Mouse (Mus musculus) intestine, postnatal 0 days (tissue): ENCODE data around the gene Nos1ap. TPM values are rescaled to one million over a fixed set of nuclear protein-coding genes. Genes with fewer than 3 reads are reported as not detected.
A peak's percentile ranks its signal among the peaks of the same experiment; 100 is the strongest.

Source experiments
- ATAC-seq: fragments of 200-750 bp; cut with Nextera tagmentation; 2 replicates; pipeline ENCODE4 v1.8.0; 2017; ENCODE audit warnings: mild to moderate bottlenecking, moderate TSS enrichment, moderate library complexity
- H3K27ac ChIP-seq: fragments of 300-500 bp; sonication (generic); 2 replicates; pipeline ENCODE4 v1.5.1; 2014; ENCODE audit warnings: mild to moderate bottlenecking, low read depth, low read length, moderate library complexity
- H3K27me3 ChIP-seq: fragments of 300-500 bp; sonication (generic); replicated peaks from 2 replicates; pipeline ENCODE4 v1.6.1; 2014; ENCODE audit warnings: low read length, mixed read lengths; ENCODE audit not compliant: control insufficient read depth, insufficient read depth
- H3K36me3 ChIP-seq: fragments of 300-500 bp; sonication (generic); 2 replicates; pipeline ENCODE4 v1.6.1; 2014; ENCODE audit warnings: mild to moderate bottlenecking, moderate library complexity; ENCODE audit not compliant: control insufficient read depth, insufficient read depth
- H3K4me1 ChIP-seq: fragments of 300-500 bp; sonication (generic); replicated peaks from 2 replicates; pipeline ENCODE4 v1.6.1; 2014; ENCODE audit warnings: antibody characterized with exemption, low read length, mixed read lengths; ENCODE audit not compliant: control insufficient read depth, insufficient read depth
- H3K4me2 ChIP-seq: fragments of 300-500 bp; sonication (generic); replicated peaks from 2 replicates; pipeline ENCODE4 v1.6.1; 2014; ENCODE audit warnings: low read depth, mild to moderate bottlenecking, moderate library complexity
- H3K4me3 ChIP-seq: fragments of 300-500 bp; sonication (generic); 2 replicates; pipeline ENCODE4 v1.5.1; 2014; ENCODE audit warnings: low read depth, low read length
- H3K9ac ChIP-seq: fragments of 300-500 bp; sonication (generic); 2 replicates; pipeline ENCODE4 v1.6.1; 2014; ENCODE audit warnings: mild to moderate bottlenecking, low read depth, low read length
- H3K9me3 ChIP-seq: fragments of 300-500 bp; sonication (generic); 2 replicates; pipeline ENCODE4 v1.6.1; 2016; ENCODE audit warnings: mixed run types; ENCODE audit not compliant: control insufficient read depth
- CTCF ChIP-seq: sonication (generic); IDR thresholded peaks from 2 replicates; pipeline ENCODE4 v1.5.1; 2016; ENCODE audit warnings: low read depth, mild to moderate bottlenecking, control low read depth, antibody characterized with exemption, moderate library complexity
- WGBS: fragments of 180-500 bp; shearing (Covaris S2); extraction: QIAGEN DNeasy Blood & Tissue Kit; methylation state at CpG from one replicate; pipeline ENCODE4 v1.1.7; 2014; 5-methylcytosine and 5-hydroxymethylcytosine counted together
- polyA plus RNA-seq: library from polyadenylated mRNA; unstranded; fragments of >200 nt; fragmentation: Nextera tagmentation; extraction: Ambion mirVana; gene quantifications from 2 replicates; pipeline ENCODE4 v1.2.1, GENCODE M21; 2015

The Nos1ap gene
- polyA plus RNA-seq, 1 experiment from 2014 or later = 3.8 TPM

DNA sequence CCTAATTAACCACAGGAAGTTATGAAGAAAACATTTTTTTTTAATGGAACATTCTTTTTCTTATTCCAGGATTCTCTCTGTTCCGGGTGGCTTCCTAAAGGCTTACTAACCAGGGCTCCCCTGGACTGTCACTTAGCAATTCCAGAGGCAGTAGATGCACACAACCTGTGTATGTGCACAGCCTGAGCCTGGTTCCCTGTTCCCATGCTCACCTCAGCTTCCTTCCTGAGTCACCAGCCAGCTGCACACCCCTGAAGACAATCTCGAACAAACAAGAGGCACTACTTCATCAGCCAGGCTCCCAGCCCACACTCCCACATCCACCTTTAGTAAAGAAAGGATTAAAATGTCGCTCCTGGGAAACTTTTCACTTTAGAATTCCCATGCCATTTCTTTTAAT is 144.2 kb downstream of the Nos1ap start:
- Histone ChIP-seq H3K36me3 (no peaks in the 10 kb centered on the region), H3K9me3 (no peaks in the 10 kb centered on the region), H3K9ac (no peak overlapping the region), H3K4me3 (no peak overlapping the region), H3K27me3 (no peaks in the 10 kb centered on the region), H3K27ac (no peak overlapping the region), H3K4me1 (no peaks in the 10 kb centered on the region), H3K4me2 (no peak overlapping the region)
- TF ChIP-seq CTCF = no peak
- 63% methylated on average over 3 of the region's 3 CpGs for WGBS
- no peak for ATAC-seq

DNA sequence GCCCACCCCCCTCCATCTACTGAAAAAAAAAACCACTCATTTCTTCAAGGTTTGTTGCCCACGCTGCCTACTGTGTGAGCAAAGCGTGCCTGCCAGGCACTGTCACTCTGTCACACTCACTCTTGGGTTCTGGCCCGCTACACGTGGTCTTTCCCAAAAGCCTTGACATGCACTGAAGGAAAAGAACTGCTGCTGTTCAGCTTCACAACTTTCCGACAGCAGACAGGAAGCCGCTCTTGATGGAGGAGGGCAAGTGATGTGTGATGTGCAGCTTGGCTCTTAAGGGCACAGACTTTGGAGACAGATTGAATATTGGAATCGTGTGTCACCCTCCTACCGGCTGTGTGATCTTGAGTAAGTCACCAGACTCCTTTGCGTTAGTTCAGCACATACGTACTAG is 149.3 kb downstream of the Nos1ap start:
- H3K27me3 ChIP-seq = no peaks in the 10 kb centered on the region
- TF ChIP-seq CTCF = no peak
- no peak overlapping the region for H3K27ac ChIP-seq
- no peak for ATAC-seq
- WGBS = 93% methylated on average over 10 of the region's 10 CpGs
- no peak overlapping the region for H3K4me3 ChIP-seq
- H3K4me2 ChIP-seq = no peak overlapping the region
- no peaks in the 10 kb centered on the region for H3K9me3 ChIP-seq
- no peaks in the 10 kb centered on the region for H3K36me3 ChIP-seq
- no peak overlapping the region for H3K9ac ChIP-seq
- H3K4me1 ChIP-seq = no peaks in the 10 kb centered on the region

DNA sequence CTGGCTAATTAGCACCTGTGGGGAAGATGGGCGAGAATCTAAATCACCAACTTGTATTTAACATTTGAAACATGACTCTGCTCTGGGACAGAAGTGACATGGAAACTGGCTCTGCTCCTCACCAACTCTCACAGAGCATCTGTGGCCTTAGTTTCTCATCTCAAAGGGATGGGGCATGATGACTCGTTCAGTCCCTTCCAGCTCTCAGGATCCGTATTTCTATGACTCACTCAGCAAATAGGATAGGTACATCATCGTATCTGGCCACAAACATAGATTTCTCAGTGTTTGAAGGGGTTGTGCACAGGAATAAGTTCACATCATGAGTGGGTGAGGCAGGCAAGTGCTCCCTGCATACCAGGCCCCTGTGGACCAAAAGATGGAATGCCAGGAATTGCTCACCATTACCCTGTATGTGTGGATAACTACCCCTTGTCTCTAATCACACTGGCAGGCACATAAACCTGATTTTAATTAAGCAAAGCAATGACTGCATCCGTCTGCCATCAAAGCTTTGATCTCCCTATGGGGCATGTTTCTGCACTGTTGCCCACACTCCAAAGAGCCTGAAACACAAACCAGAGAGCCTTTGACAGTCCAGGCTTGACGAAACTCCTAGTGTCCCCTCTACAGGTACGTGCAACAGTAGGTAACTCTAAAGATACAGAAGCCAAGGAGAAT is 151.1 kb downstream of the Nos1ap start:
- Histone ChIP-seq H3K36me3 (no peaks in the 10 kb centered on the region), H3K9ac (no peak overlapping the region), H3K4me2 (no peak overlapping the region), H3K4me3 (no peak overlapping the region), H3K4me1 (no peaks in the 10 kb centered on the region), H3K9me3 (no peaks in the 10 kb centered on the region), H3K27ac (no peak overlapping the region), H3K27me3 (no peaks in the 10 kb centered on the region)
- TF ChIP-seq CTCF = no peak
- 69% methylated on average over 7 of the region's 7 CpGs for WGBS
- no peak for ATAC-seq

DNA sequence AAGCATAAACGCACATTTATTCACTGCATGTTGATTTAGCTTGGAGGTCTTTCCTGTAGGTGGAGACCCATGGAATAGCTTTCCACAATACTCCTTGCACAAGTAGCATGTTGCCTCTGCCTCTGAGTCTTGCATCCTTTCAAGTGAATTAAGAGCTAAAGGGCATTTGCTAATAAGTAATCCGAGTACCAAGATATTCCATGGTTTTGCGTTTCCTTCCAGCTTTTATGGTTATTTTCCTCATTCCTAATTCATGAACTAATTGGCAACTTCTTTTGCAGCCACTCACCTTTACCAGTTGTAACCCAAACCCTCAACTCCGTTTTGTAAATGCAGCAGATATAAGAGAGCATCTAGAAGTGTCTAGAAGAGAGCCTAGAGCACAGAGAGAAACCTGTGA is 155.5 kb downstream of the Nos1ap start:
- Histone ChIP-seq H3K27ac (no peak overlapping the region), H3K9me3 (no peaks in the 10 kb centered on the region), H3K4me3 (no peak overlapping the region), H3K4me1 (no peaks in the 10 kb centered on the region), H3K36me3 (no peaks in the 10 kb centered on the region), H3K9ac (no peak overlapping the region), H3K27me3 (no peaks in the 10 kb centered on the region), H3K4me2 (no peak overlapping the region)
- no peak for ATAC-seq
- no peak for TF ChIP-seq CTCF
- 66% methylated on average over 4 of the region's 4 CpGs for WGBS

DNA sequence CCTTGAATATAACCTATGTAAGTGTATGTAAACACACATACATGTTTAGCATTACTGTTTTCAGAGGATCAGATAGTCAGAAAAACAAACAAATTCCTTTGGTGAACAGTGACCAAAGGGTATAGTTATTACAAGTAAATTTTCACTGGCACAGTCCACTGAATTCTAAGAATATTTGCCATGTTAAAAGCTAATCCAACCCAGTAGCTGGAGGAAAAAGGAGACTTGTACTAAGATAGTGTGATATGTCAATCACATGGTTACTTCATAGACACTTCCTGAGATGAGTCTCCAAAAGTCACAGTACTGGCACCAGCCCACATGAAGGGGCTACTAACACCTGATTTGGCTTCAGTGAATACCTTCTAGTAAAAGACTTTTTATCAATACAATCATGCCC is 156.0 kb downstream of the Nos1ap start:
- Histone ChIP-seq H3K4me3 (no peak overlapping the region), H3K36me3 (no peaks in the 10 kb centered on the region), H3K9me3 (no peaks in the 10 kb centered on the region), H3K4me1 (no peaks in the 10 kb centered on the region), H3K4me2 (no peak overlapping the region), H3K9ac (no peak overlapping the region), H3K27ac (no peak overlapping the region), H3K27me3 (no peaks in the 10 kb centered on the region)
- no peak for ATAC-seq
- no peak for TF ChIP-seq CTCF

DNA sequence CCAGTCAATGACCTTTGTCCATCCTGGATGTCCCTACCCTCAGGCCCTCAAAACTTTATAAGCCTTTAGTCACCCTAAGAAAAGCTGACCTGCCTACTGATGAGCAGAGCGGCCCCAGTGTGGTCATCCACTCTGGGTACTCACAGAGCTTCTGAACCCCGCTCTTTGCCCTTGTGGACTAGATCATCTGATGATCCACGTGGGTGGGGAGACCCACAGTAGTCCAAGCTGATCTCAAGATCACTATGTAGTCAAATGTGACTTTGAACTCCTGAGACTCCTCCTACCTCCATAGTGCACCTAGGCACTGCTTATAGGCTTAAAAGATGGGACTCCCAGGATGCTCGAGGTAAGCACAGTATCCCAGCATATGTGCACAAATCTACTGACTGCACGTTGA is 157.4 kb downstream of the Nos1ap start:
- H3K4me3 ChIP-seq = no peak overlapping the region
- H3K27ac ChIP-seq = no peak overlapping the region
- no peaks in the 10 kb centered on the region for H3K36me3 ChIP-seq
- TF ChIP-seq CTCF = no peak
- H3K4me1 ChIP-seq = no peaks in the 10 kb centered on the region
- WGBS = 61% methylated on average over 5 of the region's 5 CpGs
- no peaks in the 10 kb centered on the region for H3K27me3 ChIP-seq
- no peaks in the 10 kb centered on the region for H3K9me3 ChIP-seq
- ATAC-seq = peak; percentile 88
- H3K9ac ChIP-seq = no peak overlapping the region
- H3K4me2 ChIP-seq = no peak overlapping the region

DNA sequence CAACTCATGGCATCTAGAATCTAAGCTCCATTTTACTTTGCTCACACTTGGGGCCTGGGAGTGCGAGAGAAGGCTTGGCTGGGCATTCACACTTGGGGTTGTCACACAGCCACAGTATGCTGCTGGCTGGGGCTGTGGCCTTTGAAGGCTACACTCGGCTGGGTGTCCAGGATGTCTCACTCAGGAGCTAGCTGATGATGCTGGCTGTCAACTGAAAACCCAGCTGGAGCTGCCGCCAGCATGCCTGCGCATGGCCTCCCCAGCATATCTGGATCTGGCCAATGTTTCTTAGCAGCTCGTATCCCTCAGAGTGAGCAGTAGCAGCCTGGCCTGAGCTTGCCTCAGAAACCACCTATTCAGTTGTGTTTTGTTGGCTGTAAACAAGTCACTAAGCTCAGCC is 158.3 kb downstream of the Nos1ap start:
- Histone ChIP-seq H3K4me3 (no peak overlapping the region), H3K9ac (no peak overlapping the region), H3K9me3 (no peaks in the 10 kb centered on the region), H3K27ac (no peak overlapping the region), H3K27me3 (no peaks in the 10 kb centered on the region), H3K36me3 (no peaks in the 10 kb centered on the region), H3K4me2 (no peak overlapping the region), H3K4me1 (no peaks in the 10 kb centered on the region)
- no peak for ATAC-seq
- TF ChIP-seq CTCF = no peak
- 72% methylated on average over 5 of the region's 5 CpGs for WGBS
